Mouse (Mus musculus) MEL (cell line): ENCODE measurements at regions not wholly inside any gene's neighbourhood (a gene's known extent, or its start where the extent isn't known, plus 50 kb on each side); places are given as distances from the start of the nearest gene placed in this dataset.

ENCODE experiments used
- DNase-seq: peaks from one replicate; pipeline ENCODE4 v3.0.0; 2011; ENCODE audit warnings: low read depth, low spot score
- H3K27ac ChIP-seq: 2 replicates; pipeline ENCODE4 v1.5.1; 2012; ENCODE audit warnings: low read depth, mild to moderate bottlenecking, control low read depth, low read length, moderate library complexity; ENCODE audit not compliant: control insufficient read depth
- H3K27me3 ChIP-seq, 2 experiments: fragments of 150-350 bp in 1 of 2; sonication (generic) in 1 of 2; 2 replicates each; pipeline ENCODE4 v1.6.1; 2012; ENCODE audit warnings: low read length in 2 of 2, mild to moderate bottlenecking in 2 of 2, improper control_type of control experiment in 1 of 2, moderate library complexity in 1 of 2; ENCODE audit not compliant: insufficient read depth in 2 of 2, control insufficient read depth in 1 of 2
- H3K36me3 ChIP-seq, 2 experiments: 2 replicates each; pipeline ENCODE4 v1.6.1; 2012 to 2014; ENCODE audit warnings: low read length in 2 of 2, improper control_type of control experiment in 1 of 2, inconsistent platforms in 1 of 2, mild to moderate bottlenecking in 1 of 2; ENCODE audit not compliant: insufficient read depth in 2 of 2, control insufficient read depth in 1 of 2
- H3K4me1 ChIP-seq, 2 experiments: fragments of 150-350 bp in 1 of 2; sonication (generic) in 1 of 2; 2 replicates each; pipeline ENCODE4 v1.6.1; 2012; ENCODE audit warnings: low read length in 2 of 2, improper control_type of control experiment in 1 of 2, mild to moderate bottlenecking in 1 of 2; ENCODE audit not compliant: insufficient read depth in 2 of 2, control insufficient read depth in 1 of 2
- H3K4me3 ChIP-seq, 2 experiments: fragments of 150-350 bp in 1 of 2; sonication (generic) in 1 of 2; 2 replicates each; pipeline ENCODE4 v1.5.1; 2012; ENCODE audit warnings: low read depth in 2 of 2, low read length in 2 of 2, mild to moderate bottlenecking in 2 of 2, moderate library complexity in 2 of 2, control low read depth in 1 of 2, improper control_type of control experiment in 1 of 2; ENCODE audit not compliant: control insufficient read depth in 1 of 2, insufficient read depth in 1 of 2
- H3K79me2 ChIP-seq: 2 replicates; pipeline ENCODE4 v1.6.1; 2012; ENCODE audit warnings: mild to moderate bottlenecking, low read length, moderate library complexity; ENCODE audit not compliant: control insufficient read depth, poor library complexity, insufficient read depth
- H3K9ac ChIP-seq: 2 replicates; pipeline ENCODE4 v1.6.1; 2012; ENCODE audit warnings: low read depth, mild to moderate bottlenecking, control low read depth, low read length, moderate library complexity; ENCODE audit not compliant: control insufficient read depth, poor library complexity, severe bottlenecking
- H3K9me3 ChIP-seq: fragments of 150-350 bp; sonication (generic); replicated peaks from 2 replicates; pipeline ENCODE4 v1.6.1; 2012; ENCODE audit warnings: mild to moderate bottlenecking, low read length, improper control_type of control experiment, moderate library complexity; ENCODE audit not compliant: insufficient read depth
- CHD2 ChIP-seq: IDR thresholded peaks from 2 replicates; pipeline ENCODE4 v1.6.1; 2011; ENCODE audit warnings: low read length, improper control_type of control experiment
- E2F4 ChIP-seq: IDR thresholded peaks from 2 replicates; pipeline ENCODE4 v1.6.1; 2011; ENCODE audit warnings: low read depth, low read length, improper control_type of control experiment, borderline replicate concordance
- ELF1 ChIP-seq: IDR thresholded peaks from 2 replicates; pipeline ENCODE4 v1.6.1; 2014; ENCODE audit warnings: low read depth, mild to moderate bottlenecking, inconsistent platforms, low read length, improper control_type of control experiment, moderate library complexity
- EP300 ChIP-seq, 2 experiments: IDR thresholded peaks; 2 replicates each; pipeline ENCODE4 v1.6.1; 2011; ENCODE audit warnings: improper control_type of control experiment in 2 of 2, low read length in 2 of 2, low read depth in 1 of 2, mild to moderate bottlenecking in 1 of 2
- ETS1 ChIP-seq: IDR thresholded peaks from 2 replicates; pipeline ENCODE4 v1.6.1; 2012; ENCODE audit warnings: low read depth, mild to moderate bottlenecking, inconsistent platforms, low read length, improper control_type of control experiment, moderate library complexity
- KAT2A ChIP-seq: conservative IDR thresholded peaks from 2 replicates; pipeline ENCODE4 v1.6.1; 2012; ENCODE audit warnings: low read depth, low read length, improper control_type of control experiment, inconsistent platforms
- MAFK ChIP-seq: IDR thresholded peaks from 2 replicates; pipeline ENCODE4 v1.6.1; 2011; ENCODE audit warnings: low read depth, mild to moderate bottlenecking, low read length, improper control_type of control experiment, borderline replicate concordance
- MXI1 ChIP-seq: IDR thresholded peaks from 2 replicates; pipeline ENCODE4 v1.6.1; 2011; ENCODE audit warnings: mild to moderate bottlenecking, low read depth, low read length, improper control_type of control experiment
- POLR2AphosphoS5 ChIP-seq: IDR thresholded peaks from 2 replicates; pipeline ENCODE4 v1.6.1; 2012; ENCODE audit warnings: low read depth, borderline replicate concordance, mild to moderate bottlenecking, inconsistent platforms, low read length, moderate library complexity, mixed read lengths
- RAD21 ChIP-seq: IDR thresholded peaks from 2 replicates; pipeline ENCODE4 v1.6.1; 2011; ENCODE audit warnings: mild to moderate bottlenecking, low read depth, low read length, improper control_type of control experiment
- RCOR1 ChIP-seq: IDR thresholded peaks from 2 replicates; pipeline ENCODE4 v1.6.1; 2012; ENCODE audit warnings: low read depth, mild to moderate bottlenecking, inconsistent platforms, low read length, improper control_type of control experiment
- SMC3 ChIP-seq: IDR thresholded peaks from 2 replicates; pipeline ENCODE4 v1.6.1; 2011; ENCODE audit warnings: low read depth, low read length, improper control_type of control experiment
- TAL1 ChIP-seq: IDR thresholded peaks from 2 replicates; pipeline ENCODE4 v1.6.1; 2012; ENCODE audit warnings: mild to moderate bottlenecking, inconsistent platforms, low read length, moderate library complexity, mixed read lengths
- TBP ChIP-seq: IDR thresholded peaks from 2 replicates; pipeline ENCODE4 v1.8.0; 2011; ENCODE audit warnings: low read depth, low read length, improper control_type of control experiment
- UBTF ChIP-seq: IDR thresholded peaks from 2 replicates; pipeline ENCODE4 v1.6.1; 2012; ENCODE audit warnings: low read depth, mild to moderate bottlenecking, inconsistent platforms, low read length, improper control_type of control experiment, moderate library complexity, borderline replicate concordance; ENCODE audit not compliant: insufficient read depth
- USF2 ChIP-seq, 2 experiments: IDR thresholded peaks; 2 replicates each; pipeline ENCODE4 v1.6.1; 2011 to 2012; ENCODE audit warnings: improper control_type of control experiment in 2 of 2, low read length in 2 of 2, borderline replicate concordance in 1 of 2, inconsistent platforms in 1 of 2, low read depth in 1 of 2, mild to moderate bottlenecking in 1 of 2; ENCODE audit not compliant: insufficient read depth in 1 of 2
- ZMIZ1 ChIP-seq: IDR thresholded peaks from 2 replicates; pipeline ENCODE4 v1.6.1; 2012; ENCODE audit warnings: low read depth, mild to moderate bottlenecking, inconsistent platforms, low read length, improper control_type of control experiment, moderate library complexity
- ZNF384 ChIP-seq: IDR thresholded peaks from 2 replicates; pipeline ENCODE4 v1.6.1; 2012; ENCODE audit warnings: low read depth, mild to moderate bottlenecking, inconsistent platforms, low read length, improper control_type of control experiment

DNA sequence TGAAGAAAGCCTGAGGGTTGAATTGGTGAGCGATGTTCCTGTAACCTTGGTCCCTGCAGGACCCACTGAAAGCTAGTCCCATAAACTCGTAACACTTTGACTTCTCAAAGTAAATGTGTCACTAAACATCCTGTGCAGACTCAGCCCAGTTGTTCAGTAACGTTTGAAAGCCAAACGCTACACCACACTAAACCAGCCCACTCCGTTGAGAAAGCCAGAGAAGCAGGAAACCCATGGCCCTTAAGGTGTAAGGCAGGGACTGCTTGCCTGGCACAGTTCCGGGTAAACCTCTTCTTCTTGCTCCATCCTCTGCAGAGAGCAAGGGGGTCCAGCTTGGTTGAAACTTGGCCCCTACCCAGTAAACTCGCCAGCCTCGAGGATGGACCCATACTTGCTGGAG, 180.6 kb upstream of the Rreb1 start:
- Histone ChIP-seq H3K36me3 (no peaks in the 10 kb centered on the region), H3K9ac (no peak overlapping the region)
- TF ChIP-seq ZNF384, result no peak
- no peak for TF ChIP-seq ELF1
- no peak for TF ChIP-seq UBTF
- no peak for TF ChIP-seq EP300 (IDR thresholded peaks at IDR 0.05; ENCODE audit: low read depth in 1 of 2, low read length in 2 of 2)
- TF ChIP-seq MAFK, result no peak
- TF ChIP-seq RAD21, result no peak
- no peak for TF ChIP-seq TAL1
- no peak for TF ChIP-seq POLR2AphosphoS5
- TF ChIP-seq, all 39 proteins: peak for 0
- Histone ChIP-seq H3K79me2 (no peaks in the 10 kb centered on the region), H3K27ac (no peak overlapping the region), H3K9me3 (no peaks in the 10 kb centered on the region), H3K4me3 (no peak overlapping the region), H3K4me1 (no peaks in the 10 kb centered on the region; a peak in 1 of 4 replicates), H3K27me3 (peaks cover 1% of the 10 kb centered on the region in 2 experiments; a peak in 3 of 4 replicates)
- DNase-seq, result no peak

- no peak overlapping the region for H3K27ac ChIP-seq
- no peak for DNase-seq
- H3K9me3 ChIP-seq, result no peaks in the 10 kb centered on the region
- H3K4me1 ChIP-seq, result no peaks in the 10 kb centered on the region; a peak in 1 of 4 replicates
- H3K36me3 ChIP-seq, result no peaks in the 10 kb centered on the region
- H3K9ac ChIP-seq, result no peak overlapping the region
- H3K4me3 ChIP-seq, result no peak overlapping the region
- no peaks in the 10 kb centered on the region for H3K79me2 ChIP-seq
- no peak for TF ChIP-seq ZMIZ1
- no peak for TF ChIP-seq KAT2A
- TF ChIP-seq MXI1, result no peak
- no peak for TF ChIP-seq RCOR1
- TF ChIP-seq USF2 (IDR thresholded peaks at IDR 0.05; ENCODE audit: borderline replicate concordance in 1 of 2, insufficient read depth in 1 of 2, low read depth in 1 of 2, low read length in 2 of 2), result no peak
- TF ChIP-seq ETS1, result no peak
- TF ChIP-seq ZNF384, result no peak
- no peak for TF ChIP-seq SMC3
- TF ChIP-seq TBP, result no peak
- no peak for TF ChIP-seq CHD2
- TF ChIP-seq E2F4, result no peak
- peaks cover 0 to 1% of the 10 kb centered on the region in 2 experiments; a peak in 1 of 4 replicates for H3K27me3 ChIP-seq
Observed at GRCm38 (mm10) chr13:37598165-37598775, 179.9 kb upstream of the Rreb1 start.
